11 mouse cellular contexts compared by ENCODE assay signal in the genomic region with DNA sequence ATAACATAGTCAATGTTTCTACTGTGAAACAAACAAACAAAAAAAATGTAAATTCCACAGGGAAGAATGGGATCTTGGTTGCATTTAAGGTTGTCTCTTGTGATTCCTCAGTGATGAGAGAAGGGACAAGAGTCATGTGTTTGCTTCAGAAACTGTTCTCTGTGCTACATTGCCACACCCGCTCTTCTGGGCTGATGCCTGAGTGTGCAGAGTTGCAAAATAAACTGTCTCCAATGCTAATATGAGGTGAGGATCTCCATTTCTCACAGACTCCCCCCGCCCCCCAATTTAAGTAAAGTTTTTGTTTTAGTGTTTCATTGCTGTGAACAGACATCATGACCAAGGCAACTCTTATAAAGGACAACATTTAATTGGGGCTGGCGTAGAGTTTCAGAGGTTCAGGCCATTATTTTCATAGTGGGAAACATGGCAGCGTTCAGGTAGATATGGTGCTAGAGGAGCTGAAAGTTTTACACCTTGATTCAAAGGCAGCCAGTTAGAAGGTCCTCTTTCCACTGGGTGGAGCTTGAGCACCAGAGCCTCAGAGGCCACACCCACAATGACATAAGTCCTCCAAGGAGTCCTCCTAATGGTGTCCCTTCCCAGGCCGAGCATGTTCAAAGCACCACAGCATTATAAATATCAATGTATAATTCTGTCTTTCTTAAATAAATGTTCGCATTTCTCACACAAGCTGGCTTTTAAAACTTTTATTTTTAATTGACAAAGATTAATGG. TPM values are rescaled to one million over a fixed set of nuclear protein-coding genes. Genes with fewer than 3 reads are reported as not detected.
A peak's percentile ranks its signal among the peaks of the same experiment; 100 is the strongest.
DNase-seq lines count a peak whose midpoint lies in the region; ATAC-seq lines count a peak whose summit lies in the region.
"Had no signal": no experiment of that assay in that cellular context is flagged by ENCODE, and none has a peak within 500 bp of the region (broad histone marks: within the 10 kb centered on the region; RNA-seq: fewer than 3 reads in every experiment).

No protein-coding gene starts in this region.

- no peak overlapping the region for H3K4me2 ChIP-seq in forebrain, embryonic 11.5 days (ENCODE audit: low read depth, low read length, severe bottlenecking)
- no peak overlapping the region for H3K4me2 ChIP-seq in forebrain, embryonic 12.5 days

- H3K9ac ChIP-seq in forebrain, embryonic 11.5 days (ENCODE audit: low read length) = no peak overlapping the region
- no peak overlapping the region for H3K9ac ChIP-seq in forebrain, embryonic 12.5 days

- 86% methylated on average over 6 of the region's 6 CpGs for WGBS in forebrain, embryonic 11.5 days
- WGBS in forebrain, embryonic 12.5 days = 87% methylated on average over 6 of the region's 6 CpGs
- 83% methylated on average over 6 of the region's 6 CpGs for WGBS in limb, embryonic 10.5 days

- no peaks in the 10 kb centered on the region for H3K9me3 ChIP-seq in forebrain, embryonic 11.5 days (ENCODE audit: control insufficient read depth, low read length)
- no peaks in the 10 kb centered on the region for H3K9me3 ChIP-seq in forebrain, embryonic 12.5 days
- H3K9me3 ChIP-seq in limb, embryonic 10.5 days (replicated peaks) = no peaks in the 10 kb centered on the region

- H3K27ac ChIP-seq in forebrain, embryonic 11.5 days (ENCODE audit: low read depth, low read length) = no peak overlapping the region
- H3K27ac ChIP-seq in forebrain, embryonic 12.5 days = no peak overlapping the region
- no peak overlapping the region for H3K27ac ChIP-seq in limb, embryonic 10.5 days

- H3K36me3 ChIP-seq in forebrain, embryonic 11.5 days (ENCODE audit: control insufficient read depth, insufficient read depth, low read length) = peaks cover 11% of the 10 kb centered on the region
- H3K36me3 ChIP-seq in forebrain, embryonic 12.5 days (replicated peaks) = peaks cover 39% of the 10 kb centered on the region
- H3K36me3 ChIP-seq in limb, embryonic 10.5 days = peaks cover 43% of the 10 kb centered on the region

- peaks cover 2% of the 10 kb centered on the region; the same call in 1 of the 2 replicates for H3K4me1 ChIP-seq in forebrain, embryonic 11.5 days (replicated peaks; ENCODE audit: control insufficient read depth, insufficient read depth, low read length)
- peaks cover 6% of the 10 kb centered on the region for H3K4me1 ChIP-seq in forebrain, embryonic 12.5 days
- peaks cover 6% of the 10 kb centered on the region for H3K4me1 ChIP-seq in limb, embryonic 10.5 days

- no peak overlapping the region for H3K4me3 ChIP-seq in forebrain, embryonic 11.5 days (ENCODE audit: low read depth, low read length)
- H3K4me3 ChIP-seq in forebrain, embryonic 12.5 days (replicated peaks) = no peak overlapping the region
- H3K4me3 ChIP-seq in limb, embryonic 10.5 days = no peak overlapping the region

- no peak for DNase-seq in forebrain, embryonic 11.5 days (ENCODE audit: low spot score)
- DNase-seq in 416B (ENCODE audit: low read depth) = peak; percentile 63
- peak; percentile 17 for DNase-seq in brain, adult 2 months (ENCODE audit: low read depth, low spot score)
- DNase-seq in limb, embryonic 10.5 days (ENCODE audit: low spot score) = peak; percentile 29
- DNase-seq in thymus, postnatal 10 days (ENCODE audit: low spot score in 2 of 2) = no peak
- DNase-seq in Muller cell, postnatal 12 days (ENCODE audit: inconsistent ontology term) = no peak
- DNase-seq in urinary bladder, postnatal 10 days (ENCODE audit: low spot score) = no peak
- DNase-seq: cerebellum, postnatal 36 days; heart, postnatal 36 days; kidney, postnatal 36 days had no signal

- no peaks in the 10 kb centered on the region for H3K27me3 ChIP-seq in forebrain, embryonic 11.5 days (ENCODE audit: control insufficient read depth, insufficient read depth, low read length)
- no peaks in the 10 kb centered on the region for H3K27me3 ChIP-seq in forebrain, embryonic 12.5 days
- H3K27me3 ChIP-seq in limb, embryonic 10.5 days (ENCODE audit: low read depth, poor library complexity, severe bottlenecking) = no peaks in the 10 kb centered on the region

- 0 out of 2 replicates have a peak, but pooled peaks have one; percentile 28 for ATAC-seq in forebrain, embryonic 11.5 days (replicated peaks; ENCODE audit: low FRiP score)
- no peak for ATAC-seq in forebrain, embryonic 12.5 days (ENCODE audit: low FRiP score)

RNA-seq across cellular contexts. Expression of a gene that starts 6.4 kb away (rescaled TPM):
- 130 and 155 TPM in 2 replicates for polyA plus RNA-seq in forebrain, embryonic 11.5 days (2014; fragmentation: Nextera tagmentation; extraction: Ambion mirVana)
- polyA plus RNA-seq in forebrain, embryonic 12.5 days (2016; fragmentation: Nextera tagmentation; extraction: Ambion mirVana) = 117 and 131 TPM in 2 replicates
- 146 and 189 TPM in 2 replicates for polyA plus RNA-seq in limb, embryonic 10.5 days (2016; fragmentation: Nextera tagmentation; extraction: Ambion mirVana)

RNA-seq across cellular contexts. Expression of a gene that starts 16.1 kb away (rescaled TPM):
- 15.9 and 20.9 TPM in 2 replicates for polyA plus RNA-seq in forebrain, embryonic 11.5 days (2014; fragmentation: Nextera tagmentation; extraction: Ambion mirVana)
- polyA plus RNA-seq in forebrain, embryonic 12.5 days (2016; fragmentation: Nextera tagmentation; extraction: Ambion mirVana) = 16.6 and 17.2 TPM in 2 replicates
- polyA plus RNA-seq in limb, embryonic 10.5 days (2016; fragmentation: Nextera tagmentation; extraction: Ambion mirVana) = 10.3 and 13.8 TPM in 2 replicates

Comparison
In these comparisons a context has a peak if more than half of its experiments do, and no peak if none do; other contexts are left out.
1. DNase-seq: peak in 416B (single experiment), brain, adult 2 months (single experiment) and limb, embryonic 10.5 days (single experiment); none in forebrain, embryonic 11.5 days (single experiment), thymus, postnatal 10 days (0 of 2), Muller cell, postnatal 12 days (single experiment) and urinary bladder, postnatal 10 days (single experiment).